Mouse (Mus musculus): Measurements from ENCODE around the gene Gk2.

GRCm38 (mm10) chr5:97413716-97414115 is 43.1 kb downstream of the Gk2 start:
- no peak for TF ChIP-seq GATA1 (IDR thresholded peaks at IDR 0.05; ENCODE audit: borderline replicate concordance, low read length)
- TF ChIP-seq FLI1 (IDR thresholded peaks at IDR 0.05; ENCODE audit: low read length), result no peak
